Mouse (Mus musculus) bone marrow, adult 2 months (tissue): ENCODE measurements at regions not wholly inside any gene's neighbourhood (a gene's known extent, or its start where the extent isn't known, plus 50 kb on each side); places are given as distances from the start of the nearest gene placed in this dataset.

Experiments used
- H3K27ac ChIP-seq: fragments of 200-500 bp; 2 replicates; pipeline ENCODE4 v1.5.1; 2012; ENCODE audit warnings: low read depth, mild to moderate bottlenecking, control low read depth, inconsistent platforms, low read length; ENCODE audit not compliant: control insufficient read depth, poor library complexity, insufficient read depth
- H3K4me1 ChIP-seq: fragments of 200-500 bp; 2 replicates; pipeline ENCODE4 v1.6.1; 2011; ENCODE audit warnings: low read length; ENCODE audit not compliant: control insufficient read depth, insufficient read depth
- H3K4me3 ChIP-seq: fragments of 200-500 bp; replicated peaks from 2 replicates; pipeline ENCODE3; 2011; ENCODE audit warnings: mild to moderate bottlenecking, low read depth, low read length, control low read depth; ENCODE audit not compliant: control insufficient read depth
- CTCF ChIP-seq: fragments of 200-500 bp; IDR thresholded peaks from 2 replicates; pipeline ENCODE4 v1.5.1; 2011; ENCODE audit warnings: low read length, control low read depth; ENCODE audit not compliant: control insufficient read depth, insufficient read depth
- POLR2A ChIP-seq: fragments of 200-500 bp; IDR thresholded peaks from 2 replicates; pipeline ENCODE4 v1.6.1; 2011; ENCODE audit warnings: low read depth, mild to moderate bottlenecking, control low read depth, low read length, borderline replicate concordance; ENCODE audit not compliant: control insufficient read depth
- WGBS: fragments of 180-500 bp; shearing (Covaris S2); methylation state at CpG from one replicate; pipeline ENCODE4 v1.1.7; 2018; 5-methylcytosine and 5-hydroxymethylcytosine counted together

DNA sequence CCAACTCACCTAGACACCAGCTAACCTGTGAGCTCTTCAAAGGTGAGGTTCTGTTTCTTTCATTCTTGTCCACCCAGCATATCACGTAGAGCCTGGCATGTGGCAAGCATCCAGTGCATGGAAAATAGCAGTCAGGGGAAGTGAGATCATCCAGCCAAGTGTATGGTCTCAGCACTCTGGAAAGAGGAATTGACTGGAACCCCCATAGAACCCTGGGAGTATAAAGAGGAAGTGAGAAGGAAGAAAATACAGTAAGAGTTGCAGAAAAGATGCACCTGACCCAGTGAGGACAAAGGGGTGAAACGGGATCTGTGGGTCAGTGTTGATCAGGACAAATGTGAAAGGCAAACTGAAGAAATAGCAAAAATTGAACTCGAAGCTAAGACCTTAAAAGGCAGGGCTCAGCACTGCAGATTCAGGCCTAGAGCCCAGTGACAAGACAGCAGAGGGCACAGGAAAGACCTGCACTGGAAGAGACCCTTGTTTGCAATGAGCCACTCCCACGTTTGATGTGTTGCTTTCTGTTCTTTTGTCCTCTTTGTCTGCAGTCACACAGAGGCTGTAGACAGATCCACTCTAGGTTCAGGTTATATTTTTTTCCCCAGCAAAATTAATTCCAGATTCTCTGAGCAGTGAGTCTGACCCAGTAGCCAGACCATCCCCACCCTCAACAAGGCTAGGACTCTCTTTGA, 86.7 kb upstream of the Slc44a1 start:
- no peak for TF ChIP-seq CTCF
- H3K27ac ChIP-seq, result no peak overlapping the region
- no peak overlapping the region for H3K4me3 ChIP-seq
- no peaks in the 10 kb centered on the region; the same call in 1 of the 2 replicates for H3K4me1 ChIP-seq
- 31% methylated on average over 4 of the region's 4 CpGs for WGBS

DNA sequence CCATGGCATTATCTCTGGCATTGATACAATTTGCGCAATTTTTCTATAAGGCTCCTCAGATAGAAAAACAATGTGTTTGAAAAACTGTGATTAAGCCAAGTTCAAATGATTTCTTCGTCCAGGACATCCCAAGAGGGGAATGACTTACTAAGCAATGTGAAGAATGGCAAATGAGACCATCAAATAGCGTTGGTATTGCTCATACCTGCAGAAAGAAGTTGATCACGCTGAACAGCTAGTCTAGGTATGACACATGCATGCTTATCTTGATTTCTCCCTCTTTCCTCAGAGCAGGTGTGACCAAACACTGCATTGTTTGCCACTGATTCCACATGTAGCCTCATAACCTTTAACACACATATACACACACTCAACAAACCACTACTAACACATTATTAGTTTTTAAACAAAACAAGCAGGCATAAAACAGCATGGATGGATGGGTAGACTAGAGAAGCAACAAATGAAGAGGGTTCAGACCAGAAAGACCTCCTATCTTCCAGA, 89.1 kb upstream of the Slc44a1 start:
- WGBS, result 73% methylated on average over 4 of the region's 4 CpGs
- Histone ChIP-seq H3K4me3 (no peak overlapping the region), H3K4me1 (no peaks in the 10 kb centered on the region; the same call in 1 of the 2 replicates), H3K27ac (no peak overlapping the region)
- TF ChIP-seq POLR2A (no peak), CTCF (no peak)

DNA sequence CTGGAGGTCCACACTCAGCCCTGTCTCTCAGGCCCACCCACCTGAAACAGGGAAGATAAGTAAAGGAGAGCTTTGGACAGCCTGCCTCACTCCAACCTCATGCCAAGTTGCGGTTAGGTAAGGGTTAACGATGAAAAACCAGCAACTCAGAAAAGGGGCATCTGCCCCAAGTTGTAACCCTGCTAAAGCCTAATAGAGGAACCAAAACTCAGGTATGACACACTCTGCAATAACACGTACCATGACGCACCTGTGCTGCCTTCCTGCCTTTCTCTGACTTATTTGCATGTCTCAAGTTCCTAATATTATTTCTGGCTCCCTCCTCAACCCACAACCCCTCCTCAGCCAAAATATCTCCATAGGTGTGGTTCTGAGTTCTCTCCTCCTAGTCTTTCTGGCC, 94.9 kb upstream of the Slc44a1 start:
- Histone ChIP-seq H3K4me1 (peaks cover 1% of the 10 kb centered on the region; the same call in 1 of the 2 replicates), H3K4me3 (no peak overlapping the region), H3K27ac (no peak overlapping the region)
- WGBS, result 88% methylated on average over 4 of the region's 4 CpGs
- TF ChIP-seq POLR2A, result no peak
- TF ChIP-seq CTCF, result no peak

DNA sequence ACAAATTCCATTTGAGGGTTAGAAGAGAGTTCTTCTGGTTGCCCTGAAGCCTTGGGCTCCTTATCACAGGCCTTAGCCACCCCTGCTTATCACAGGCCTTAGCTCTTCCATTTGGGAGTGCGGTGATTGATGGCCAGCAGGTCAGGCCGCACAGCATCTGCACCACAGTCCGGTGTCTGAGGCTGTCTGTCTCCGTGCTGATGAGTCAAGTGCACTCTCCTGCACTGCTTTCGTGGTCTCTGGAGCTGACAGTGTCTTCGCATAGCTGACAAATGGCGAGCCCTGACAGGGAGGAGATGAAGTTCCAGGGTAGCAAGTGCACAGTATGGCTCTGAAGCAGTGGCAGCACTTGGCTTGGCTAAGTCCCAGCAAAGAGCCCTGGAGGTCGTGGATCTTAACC, 95.7 kb upstream of the Slc44a1 start:
- Histone ChIP-seq H3K4me1 (peaks cover 1% of the 10 kb centered on the region; the same call in 1 of the 2 replicates), H3K27ac (no peak overlapping the region), H3K4me3 (no peak overlapping the region)
- TF ChIP-seq POLR2A, result no peak
- TF ChIP-seq CTCF, result no peak
- 74% methylated on average over 8 of the region's 8 CpGs for WGBS

DNA sequence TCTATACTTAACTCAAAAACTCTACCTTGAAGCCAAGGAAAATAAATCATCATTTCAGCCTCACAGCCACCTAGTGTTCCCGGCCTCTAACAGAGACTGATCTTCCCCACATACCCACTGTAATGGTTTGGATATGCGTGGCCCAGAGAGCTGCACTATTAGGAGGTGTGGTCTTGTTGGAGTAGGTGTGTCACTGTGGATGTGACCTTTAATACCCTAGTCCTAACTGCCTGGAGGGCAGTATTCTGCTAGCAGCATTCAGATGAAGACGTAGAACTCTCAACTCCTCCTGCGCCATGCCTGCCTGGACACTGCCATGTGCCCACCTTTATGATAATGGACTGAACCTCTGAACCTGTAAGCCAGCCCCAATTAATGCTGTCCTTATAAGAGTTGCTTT, 99.0 kb upstream of the Slc44a1 start:
- H3K4me1 ChIP-seq, result peaks cover 1% of the 10 kb centered on the region; the same call in 1 of the 2 replicates
- WGBS, result 85% methylated on average over 4 of the region's 4 CpGs
- no peak overlapping the region for H3K4me3 ChIP-seq
- no peak for TF ChIP-seq CTCF
- TF ChIP-seq POLR2A, result no peak
- no peak overlapping the region for H3K27ac ChIP-seq

DNA sequence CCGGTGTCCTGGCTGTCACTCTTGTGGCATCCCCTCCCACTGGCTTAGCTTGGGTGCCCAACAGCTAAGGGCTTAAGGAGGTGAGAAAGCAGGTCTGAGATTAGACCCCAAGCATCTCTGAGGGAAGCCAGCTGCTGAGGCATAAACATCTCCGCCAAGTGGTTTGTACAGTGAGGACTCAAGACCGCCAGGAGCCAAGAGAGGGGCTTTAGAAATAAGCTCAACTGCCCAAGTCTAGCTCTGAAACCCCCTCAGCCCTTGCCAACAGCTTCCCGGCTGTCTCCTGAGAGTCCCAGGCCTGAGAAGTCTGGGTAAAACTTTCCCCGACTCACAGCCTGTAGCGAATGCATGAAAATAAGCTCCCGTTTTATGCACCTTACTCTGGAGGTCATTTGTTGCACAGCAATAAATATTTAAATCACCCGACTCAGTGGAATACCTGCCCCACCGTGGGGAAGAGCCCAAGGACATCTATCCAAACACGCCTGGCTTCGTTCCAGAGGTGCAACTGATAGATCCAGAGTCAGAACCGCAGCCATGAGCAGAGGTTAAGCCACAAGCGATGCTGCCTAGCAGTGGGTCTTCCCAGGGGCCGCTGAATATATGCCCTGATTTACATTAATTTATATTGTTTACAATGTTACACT, 100.1 kb upstream of the Slc44a1 start:
- 88% methylated on average over 13 of the region's 14 CpGs for WGBS
- no peak overlapping the region for H3K4me3 ChIP-seq
- TF ChIP-seq POLR2A, result no peak
- no peak for TF ChIP-seq CTCF
- no peak overlapping the region for H3K27ac ChIP-seq
- H3K4me1 ChIP-seq, result peaks cover under 1% of the 10 kb centered on the region; the same call in 1 of the 2 replicates

DNA sequence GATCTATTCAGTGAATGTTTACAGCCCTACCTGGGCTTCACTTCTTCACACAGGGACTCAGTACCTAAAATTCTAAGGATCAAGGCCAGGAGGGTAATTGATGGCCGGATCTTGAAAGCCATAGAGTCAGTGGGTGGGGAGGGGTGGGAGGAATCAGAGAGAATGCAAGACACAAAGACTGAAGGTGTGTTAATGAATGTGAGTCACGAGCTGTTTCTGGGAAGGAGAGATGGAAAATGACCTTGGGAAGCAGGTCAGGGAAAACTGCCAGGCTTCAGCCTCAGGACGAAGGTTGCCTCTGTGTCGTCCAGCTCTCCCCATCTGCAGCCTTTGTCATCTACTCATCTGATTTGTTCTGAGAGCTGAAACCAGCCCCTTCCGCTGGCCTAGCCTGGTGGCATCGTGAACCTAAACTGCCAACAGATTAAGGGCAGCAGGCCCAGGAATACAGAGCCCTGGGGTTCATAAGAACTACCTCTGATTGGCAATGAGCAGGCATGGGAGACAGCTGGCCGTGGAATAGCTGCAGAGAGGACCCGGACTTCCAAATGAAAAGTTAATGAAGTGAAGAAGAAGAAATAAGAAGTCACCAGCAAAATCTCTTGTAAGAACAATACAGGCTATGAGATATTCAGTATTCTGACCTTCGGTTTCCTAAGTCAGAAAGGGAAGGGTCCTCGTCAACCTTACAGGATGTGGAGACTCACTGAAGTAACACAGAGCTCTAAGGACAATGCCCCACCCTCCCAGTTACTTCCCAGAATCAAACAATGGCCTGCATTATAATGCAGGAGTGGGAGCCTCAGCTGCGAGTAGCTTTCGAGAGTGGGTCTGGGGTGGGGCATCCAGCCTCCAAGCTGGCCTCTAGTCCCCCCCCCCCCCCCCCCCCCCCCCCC, 100.8 kb upstream of the Slc44a1 start:
- Histone ChIP-seq H3K4me1 (no peaks in the 10 kb centered on the region), H3K4me3 (no peak overlapping the region), H3K27ac (no peak overlapping the region)
- TF ChIP-seq CTCF (no peak), POLR2A (no peak)
- WGBS, result 72% methylated on average over 12 of the region's 12 CpGs

DNA sequence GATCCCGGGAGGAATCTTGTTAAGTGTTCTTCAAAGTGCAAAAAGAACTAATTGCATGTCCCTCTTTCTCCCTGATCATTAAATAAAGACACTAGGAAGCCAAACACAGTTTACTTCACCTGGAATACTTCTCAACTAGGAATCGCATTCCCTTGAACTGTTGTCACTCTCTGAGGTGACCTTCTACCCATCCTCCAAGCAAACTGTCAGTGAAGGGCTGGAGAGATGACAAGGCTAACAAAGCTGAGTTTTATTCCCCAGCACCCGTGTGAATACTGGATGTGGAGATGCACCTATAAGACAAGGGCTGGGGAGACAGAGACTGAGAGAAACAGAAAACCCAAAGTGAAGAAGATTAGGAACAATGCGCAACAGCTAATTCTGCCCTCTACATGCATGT, 101.7 kb upstream of the Slc44a1 start:
- TF ChIP-seq POLR2A (no peak), CTCF (no peak)
- WGBS, result 79% methylated on average over 4 of the region's 4 CpGs
- no peak overlapping the region for H3K4me3 ChIP-seq

More for the DNA sequence above, 101.7 kb upstream of the Slc44a1 start:
- Histone ChIP-seq H3K27ac (no peak overlapping the region), H3K4me1 (no peaks in the 10 kb centered on the region)
